Mouse (Mus musculus) T-helper 1 cell (primary cell): Measurements from ENCODE around the gene Rita1.

Experiments
- in situ Hi-C: fragments of 300-600 bp; cut with MboI, MseI; formaldehyde crosslinking; loops from one replicate; pipeline ENCODE4 v1.15.1; 2025; ENCODE audit warnings: high pct_unique_total_duplicates

Gene Rita1

DNA sequence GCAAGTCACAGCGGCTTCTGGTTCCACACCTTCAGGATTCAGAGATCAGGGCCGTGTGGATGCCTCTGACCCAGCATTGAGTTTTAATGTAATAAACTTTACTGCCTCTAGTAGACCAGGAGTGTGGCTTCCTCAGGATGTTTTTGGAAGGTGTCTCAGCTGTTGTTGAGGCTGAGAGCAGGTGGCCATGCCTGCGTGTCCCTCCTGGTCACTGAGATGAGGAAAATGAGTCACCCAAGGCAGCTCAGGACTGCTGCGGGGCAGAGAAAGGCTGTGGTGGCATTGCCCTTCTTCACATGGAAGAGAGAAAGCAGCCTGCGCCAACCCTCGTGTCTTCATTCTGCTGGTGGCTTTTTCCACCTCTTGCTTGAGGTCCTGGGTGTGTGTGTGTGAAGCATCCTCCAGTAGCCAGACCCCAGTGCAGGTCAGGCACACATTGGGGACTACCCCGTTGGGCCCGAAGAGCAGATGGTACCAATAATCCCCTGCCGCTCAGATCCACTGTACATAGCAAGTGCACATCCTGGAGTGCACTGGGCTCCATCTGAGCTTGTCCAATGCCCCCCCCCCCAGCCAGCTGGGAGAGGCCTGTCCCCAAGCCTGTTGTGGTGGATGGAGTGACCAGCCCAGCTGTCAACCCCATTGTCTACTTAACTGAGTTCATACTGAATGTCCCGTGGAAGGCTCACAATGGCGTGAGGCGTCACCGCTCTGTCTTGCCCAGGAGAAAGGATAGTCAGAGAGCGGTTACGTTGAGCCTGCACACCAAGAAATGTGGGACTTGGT is 15.3 kb upstream of the Rita1 start:
- in situ Hi-C loops = no loop called here

- in situ Hi-C loops = no loop called here
Measured at GRCm38 (mm10) chr5:120626399-120626798, 14.0 kb upstream of the Rita1 start.

DNA sequence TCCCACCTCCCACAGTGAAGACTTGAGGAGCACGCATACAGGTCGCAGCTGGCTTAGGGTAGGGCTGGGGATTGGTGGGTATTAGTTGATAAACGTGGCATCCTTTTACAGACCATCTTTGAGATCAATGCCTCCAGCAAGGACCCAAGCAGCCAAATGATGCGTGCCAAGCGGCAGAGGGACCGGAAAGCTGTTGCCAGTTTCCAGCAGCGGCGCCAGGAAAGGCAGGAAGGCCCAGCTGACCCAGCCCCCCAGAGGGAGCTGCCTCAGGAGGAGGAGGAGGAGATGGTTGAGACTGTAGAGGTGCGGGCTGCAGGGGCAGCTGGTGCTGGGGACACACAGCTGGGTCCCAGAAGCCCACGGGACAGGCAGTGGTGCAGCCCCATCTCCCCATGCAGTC is 12.0 kb upstream of the Rita1 start:
- in situ Hi-C loops = loop anchor here (5.0 kb wide), 2 partner anchors 38 to 88 kb away; partner anchors contain the start of gene Dtx1

DNA sequence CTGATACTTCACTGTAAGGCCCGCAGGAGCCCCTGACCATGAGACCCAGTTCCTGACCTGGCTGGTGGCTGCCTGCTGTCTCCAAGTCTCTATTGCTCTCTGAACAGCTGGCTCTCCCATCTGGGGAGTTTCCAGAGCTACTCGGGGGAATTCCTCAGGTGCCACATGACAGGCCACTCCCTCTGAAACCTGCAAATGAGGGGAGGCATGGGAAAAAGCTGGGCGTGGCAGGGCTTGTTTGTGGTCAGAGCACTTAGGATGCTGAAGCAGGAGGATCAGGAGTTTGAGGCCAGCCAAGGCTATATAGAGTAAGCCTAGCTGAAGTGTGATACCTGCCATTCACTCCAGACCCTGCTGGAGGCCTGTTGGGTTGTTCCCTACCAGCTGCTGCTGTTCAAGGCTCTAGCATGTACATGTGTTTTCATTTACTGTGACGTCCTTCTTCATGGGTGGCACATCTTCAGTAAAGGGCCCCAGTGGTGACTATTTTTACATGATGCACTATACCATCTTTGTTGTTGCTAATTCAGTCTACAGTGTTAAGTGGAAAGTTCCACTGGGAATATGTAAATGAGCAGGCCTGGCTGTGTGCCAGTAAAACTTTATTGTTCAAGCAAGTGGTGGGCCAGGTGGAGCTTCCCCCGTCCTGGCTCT is 9.9 kb upstream of the Rita1 start:
- in situ Hi-C loops = loop anchor here (5.0 kb wide), 2 partner anchors 40 to 90 kb away; partner anchors contain the start of gene Dtx1

DNA sequence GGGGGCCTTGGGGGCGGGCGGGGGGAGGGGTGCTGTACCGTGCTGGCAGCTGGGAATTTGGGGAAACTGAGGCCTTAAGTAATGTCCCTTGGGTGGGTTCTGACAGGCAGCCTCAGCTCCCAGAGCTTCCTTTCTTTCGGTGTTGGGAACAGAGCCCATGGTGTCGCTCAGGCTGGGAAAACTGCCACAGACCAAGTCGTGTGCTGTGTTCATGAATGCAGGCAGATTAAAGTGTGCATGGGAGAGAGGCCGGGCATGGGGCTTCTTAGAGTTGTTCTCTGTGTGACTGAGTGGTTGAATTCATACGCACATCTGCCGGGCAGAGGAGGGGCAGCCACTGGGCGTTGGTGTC is 9.4 kb upstream of the Rita1 start:
- in situ Hi-C loops = loop anchor here (5.0 kb wide), 2 partner anchors 40 to 90 kb away; partner anchors contain the start of gene Dtx1

- in situ Hi-C loops = loop anchor here (5.0 kb wide), 2 partner anchors 41 to 91 kb away; partner anchors contain the start of gene Dtx1
Measured at GRCm38 (mm10) chr5:120621078-120621765, 8.8 kb upstream of the Rita1 start.

DNA sequence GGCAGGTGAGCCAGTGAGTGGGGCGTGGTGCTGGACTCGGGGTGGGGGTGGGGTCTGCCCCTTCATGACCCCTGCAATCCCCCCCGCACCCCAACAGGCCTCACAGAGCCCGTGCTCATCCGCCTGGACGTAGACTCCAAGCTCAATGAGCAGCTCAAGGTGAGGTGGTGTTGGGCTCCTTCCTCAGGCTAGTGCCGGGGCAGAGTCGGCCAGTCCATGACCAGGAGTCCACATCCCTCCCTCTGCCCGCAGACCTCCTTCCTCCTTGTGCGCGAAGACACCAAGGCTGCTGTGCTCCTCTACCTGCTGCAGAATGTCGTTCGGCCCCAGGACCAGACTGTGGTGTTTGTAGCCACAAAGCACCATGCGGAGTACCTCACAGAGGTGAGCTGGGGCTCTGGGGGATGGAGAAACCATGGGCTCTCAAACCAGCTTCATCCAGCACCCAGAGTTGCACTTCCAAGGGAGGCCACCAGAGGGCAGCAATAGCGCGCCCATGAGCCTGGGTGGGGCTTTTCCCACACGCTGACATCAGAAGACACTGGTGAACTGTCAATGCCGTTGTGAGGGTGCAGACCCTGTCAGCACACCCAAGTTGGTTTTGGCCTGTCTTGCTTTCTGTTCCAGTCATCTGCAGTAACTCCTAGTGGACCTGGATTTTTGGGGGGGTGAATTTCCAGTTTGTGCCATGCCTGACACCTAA is 8.1 kb upstream of the Rita1 start:
- in situ Hi-C loops = loop anchor here (5.0 kb wide), 2 partner anchors 42 to 92 kb away; partner anchors contain the start of gene Dtx1

DNA sequence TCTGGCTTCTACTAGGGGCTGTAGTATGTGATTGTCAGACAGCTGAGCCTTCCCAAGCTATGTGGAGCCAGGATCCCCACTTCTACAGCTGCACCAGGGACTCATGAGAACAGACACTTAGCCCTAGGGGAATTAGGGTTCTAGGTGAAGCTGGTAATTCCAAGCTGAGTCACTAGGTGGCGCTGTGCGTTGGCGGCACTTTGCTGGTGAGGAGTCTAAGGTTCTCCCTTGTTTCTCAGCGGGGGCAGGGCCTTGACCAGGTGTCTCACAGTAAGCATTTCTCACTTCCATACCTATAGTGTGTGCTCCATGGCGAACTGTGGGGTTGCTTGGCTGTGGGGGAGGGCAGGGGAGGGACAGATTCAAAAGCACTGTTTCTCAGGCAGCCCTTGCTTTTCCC is 6.8 kb upstream of the Rita1 start:
- in situ Hi-C loops = no loop called here

DNA sequence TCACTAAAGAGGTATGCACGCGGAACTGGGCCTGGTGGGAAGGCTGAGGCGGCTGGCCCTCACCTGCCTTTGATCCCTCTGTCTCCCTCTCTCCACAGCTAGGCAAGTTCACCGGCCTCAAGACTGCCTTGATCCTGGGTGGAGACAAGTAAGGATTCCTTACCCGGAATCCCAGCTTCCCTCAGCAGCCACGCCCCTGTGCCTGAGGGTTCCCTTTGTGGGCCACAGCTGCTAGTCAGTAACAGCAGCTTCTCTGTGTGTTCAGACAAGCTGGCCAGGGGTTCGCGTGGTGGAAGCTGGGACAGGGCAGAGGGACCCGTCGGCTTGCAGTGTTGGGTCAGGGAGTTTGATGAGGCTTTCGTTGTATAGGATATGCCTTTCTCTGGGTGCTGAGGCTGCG is 6.4 kb upstream of the Rita1 start:
- in situ Hi-C loops = no loop called here

GRCm38 (mm10) chr5:120615903-120616302 is 3.5 kb upstream of the Rita1 start:
- in situ Hi-C loops = no loop called here

- in situ Hi-C loops = no loop called here
Measured at GRCm38 (mm10) chr5:120612822-120613604, 624 bp upstream of the Rita1 start.

GRCm38 (mm10) chr5:120611416-120611815 is 973 bp downstream of the Rita1 start:
- in situ Hi-C loops = no loop called here

- in situ Hi-C loops = no loop called here
Measured at GRCm38 (mm10) chr5:120610906-120611305, 1.5 kb downstream of the Rita1 start.

DNA sequence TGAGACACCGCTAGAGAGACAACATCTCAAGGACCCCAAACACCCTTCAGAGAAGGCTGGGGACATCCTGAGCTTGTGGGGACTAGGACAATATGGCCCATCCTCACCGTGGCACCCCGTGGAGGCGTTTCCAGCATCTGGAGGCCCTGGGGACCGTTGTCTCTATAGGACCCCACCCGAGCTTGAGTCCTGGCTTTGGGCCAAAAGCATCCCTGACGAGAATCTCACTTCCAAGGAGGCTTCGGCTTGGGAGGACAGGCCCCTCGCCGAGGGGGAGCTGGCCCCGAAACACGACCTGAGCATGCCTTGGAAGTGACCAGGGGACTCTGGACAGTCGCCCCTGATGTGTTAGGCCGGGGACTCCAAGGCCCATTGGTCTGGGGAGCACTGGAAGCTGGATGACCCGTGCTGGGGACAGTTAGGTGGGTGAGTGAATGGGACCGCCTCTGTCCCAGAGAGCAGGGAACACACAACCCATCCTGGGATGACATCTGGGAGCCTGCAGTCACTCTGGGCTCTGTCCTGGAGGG is 3.1 kb downstream of the Rita1 start:
- in situ Hi-C loops = no loop called here

DNA sequence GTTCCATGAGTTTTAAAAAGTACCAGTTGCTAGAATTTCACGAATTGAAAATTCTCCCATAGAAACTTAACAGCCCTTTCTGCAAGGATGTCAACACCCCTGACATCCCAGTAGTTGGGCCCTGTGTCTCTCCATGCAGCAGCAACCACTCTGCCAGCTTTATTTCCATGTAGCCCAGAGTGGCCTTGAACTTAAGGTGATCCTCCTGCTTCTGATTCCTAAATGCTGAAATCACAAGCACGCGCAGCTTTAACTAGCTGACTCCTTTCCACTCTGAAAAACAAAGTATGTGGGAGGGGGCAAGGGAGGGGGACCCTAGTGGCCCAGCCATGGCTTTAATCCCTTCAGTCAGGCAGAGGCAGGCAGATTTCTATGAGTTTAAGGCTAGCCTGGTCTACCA is 5.1 kb downstream of the Rita1 start:
- in situ Hi-C loops = no loop called here

DNA sequence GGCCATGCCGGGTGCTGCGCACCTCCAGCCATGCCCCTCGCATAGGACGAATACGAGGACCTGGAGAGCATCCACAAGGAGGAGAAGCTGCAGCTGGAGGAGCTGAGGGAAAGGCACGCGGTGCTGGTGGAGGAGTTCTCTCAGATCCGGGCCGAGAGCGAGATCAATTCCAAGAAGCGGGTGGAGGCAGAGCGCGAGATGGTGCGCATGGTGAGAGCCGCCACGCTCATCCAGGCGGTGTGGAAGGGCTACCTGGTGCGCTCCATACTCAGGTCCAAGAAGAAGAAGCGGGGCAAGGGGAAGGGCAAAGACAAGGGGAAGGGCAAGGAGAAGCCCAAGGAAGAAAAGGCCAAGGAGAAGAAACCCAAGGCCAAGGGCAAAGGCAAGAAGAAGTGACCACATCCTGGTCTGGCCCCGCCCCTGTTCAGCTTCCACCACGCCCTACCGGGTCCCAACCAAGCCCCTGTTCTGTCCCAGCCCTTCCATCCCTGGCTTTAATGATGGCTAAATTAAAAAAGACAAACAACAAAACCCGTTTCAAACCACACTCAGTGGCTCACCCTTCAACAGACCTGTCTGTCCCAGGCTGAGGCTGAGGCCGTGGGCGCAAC is 5.7 kb downstream of the Rita1 start:
- in situ Hi-C loops = no loop called here

DNA sequence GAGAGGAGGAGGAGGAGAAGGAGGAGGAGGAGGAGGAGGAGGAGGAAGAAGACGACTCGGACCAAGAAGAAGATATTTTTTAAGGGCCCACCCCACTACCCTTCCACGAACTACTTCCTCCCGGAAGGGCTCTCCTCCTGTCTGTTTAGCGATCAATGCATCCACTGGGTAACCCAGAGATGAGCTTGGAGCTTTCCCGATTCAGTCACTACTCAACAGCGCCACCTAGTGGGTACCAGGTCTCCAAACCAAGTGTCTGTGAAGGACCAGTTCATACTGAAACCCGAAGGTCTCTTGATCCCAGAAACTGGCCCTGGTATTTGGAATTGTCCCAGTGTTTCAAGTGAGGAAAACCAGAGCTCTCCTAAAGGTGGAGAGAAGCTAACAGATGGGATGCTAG is 6.7 kb downstream of the Rita1 start:
- in situ Hi-C loops = no loop called here

DNA sequence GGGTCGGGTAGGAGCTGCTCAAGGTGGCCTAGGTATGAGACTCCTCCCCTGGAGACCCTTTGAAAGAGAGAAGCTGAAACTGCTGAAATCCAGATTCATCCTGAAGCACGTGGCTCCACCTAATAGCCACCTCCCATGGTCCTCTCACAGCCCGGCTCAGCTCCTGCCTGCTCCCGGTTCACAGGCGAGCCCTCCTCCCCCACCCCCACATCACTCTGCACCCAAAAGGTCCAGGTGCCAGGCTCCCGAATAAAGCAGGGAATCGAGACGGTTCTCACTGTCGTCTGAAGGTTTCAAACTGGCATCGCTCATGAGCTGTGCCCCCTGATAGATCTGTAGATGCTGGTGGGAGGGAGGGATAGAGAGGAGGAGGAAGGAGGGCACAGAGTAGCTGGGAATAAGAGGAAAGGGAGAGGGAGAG is 7.1 kb downstream of the Rita1 start:
- in situ Hi-C loops = no loop called here

- in situ Hi-C loops = no loop called here
Measured at GRCm38 (mm10) chr5:120604839-120605238, 7.5 kb downstream of the Rita1 start.

GRCm38 (mm10) chr5:120603515-120603914 is 8.9 kb downstream of the Rita1 start:
- in situ Hi-C loops = no loop called here
